In genomic region chr11:65852066-65852465, GRCm38 (mm10) we compare ENCODE assay signal across 7 mouse cellular contexts. TPM values are rescaled to one million over a fixed set of nuclear protein-coding genes. Genes with fewer than 3 reads are reported as not detected.
DNase-seq lines count a peak whose midpoint lies in the region; ATAC-seq and TF ChIP-seq lines count a peak whose summit lies in the region.

No protein-coding gene starts in this region.

- no peaks in the 10 kb centered on the region for H3K36me3 ChIP-seq in hindbrain, postnatal 0 days (ENCODE audit: insufficient read depth, low read length)

- H3K9me3 ChIP-seq in hindbrain, postnatal 0 days (ENCODE audit: low read length): no peaks in the 10 kb centered on the region

- peak; percentile 64 for TF ChIP-seq CTCF in hindbrain, postnatal 0 days (IDR thresholded peaks at IDR 0.05; ENCODE audit: low read depth)

- ATAC-seq in hindbrain, postnatal 0 days: peak; percentile 61; the same call in 1 of the 2 replicates
- no peak for ATAC-seq in erythroid progenitor cell, adult 5-6 weeks (replicated peaks; ENCODE audit: low FRiP score, poor library complexity, severe bottlenecking)

- no peak overlapping the region for H3K27ac ChIP-seq in hindbrain, postnatal 0 days

- 10% methylated on average over 1 of the region's 1 CpGs for WGBS in hindbrain, postnatal 0 days

- DNase-seq in layer of hippocampus, adult 11-12 months (ENCODE audit: low spot score): peak; percentile 14
- no peak for DNase-seq in layer of hippocampus, adult 9-11 months
- DNase-seq in A20 (ENCODE audit: low read depth, low spot score) (peak; percentile 34), ES-CJ7 (ENCODE audit: low read depth, low spot score) (peak; percentile 21)
- DNase-seq in hindbrain, postnatal 0 days (ENCODE audit: low spot score): peak; percentile 43
- DNase-seq in c-Kit-positive CD71-positive TER-119-positive erythroid progenitor cells, embryonic 14.5 days (ENCODE audit: low spot score): no peak

- H3K4me1 ChIP-seq in hindbrain, postnatal 0 days (ENCODE audit: insufficient read depth, low read length): no peaks in the 10 kb centered on the region

- H3K4me2 ChIP-seq in hindbrain, postnatal 0 days (ENCODE audit: low read depth, low read length): no peak overlapping the region

- H3K27me3 ChIP-seq in hindbrain, postnatal 0 days (ENCODE audit: insufficient read depth, low read length): no peaks in the 10 kb centered on the region

- no peak overlapping the region for H3K9ac ChIP-seq in hindbrain, postnatal 0 days (replicated peaks; ENCODE audit: low read length)

- no peak overlapping the region for H3K4me3 ChIP-seq in hindbrain, postnatal 0 days (ENCODE audit: low read length)

RNA-seq across cellular contexts. Expression of gene Zkscan6, which starts 45.1 kb away (rescaled TPM):
- 10.0 and 11.5 TPM in 2 replicates for total RNA-seq in hindbrain, postnatal 0 days (2014; rRNA removed)
- polyA plus RNA-seq in hindbrain, postnatal 0 days (2015; fragmentation: Nextera tagmentation; extraction: Ambion mirVana): 11.1 and 11.8 TPM in 2 replicates
- 0.42 and 1.8 TPM in 2 replicates for total RNA-seq in erythroid progenitor cell, adult 5-6 weeks (2015; ENCODE audit: low replicate concordance)
- total RNA-seq in erythroid progenitor cell, adult 5-6 weeks (2017; ENCODE audit: low replicate concordance): 2.6 and 5.4 TPM in 2 replicates

Comparison
In these comparisons a context has a peak if more than half of its experiments do, and no peak if none do; other contexts are left out.
1. DNase-seq: peak in layer of hippocampus, adult 11-12 months (single experiment), A20 (single experiment), ES-CJ7 (single experiment) and hindbrain, postnatal 0 days (single experiment); none in layer of hippocampus, adult 9-11 months (single experiment) and c-Kit-positive CD71-positive TER-119-positive erythroid progenitor cells, embryonic 14.5 days (single experiment).